ENCODE assay signal across 19 mouse cellular contexts in genomic region chr12:114495741-114496140, GRCm38 (mm10).
A peak's percentile ranks its signal among the peaks of the same experiment; 100 is the strongest.
DNase-seq lines count a peak whose midpoint lies in the region; ATAC-seq and TF ChIP-seq lines count a peak whose summit lies in the region.
"Had no signal": no experiment of that assay in that cellular context is flagged by ENCODE, and none has a peak within 500 bp of the region (broad histone marks: within the 10 kb centered on the region; RNA-seq: fewer than 3 reads in every experiment).

No protein-coding gene starts in this region.

- in situ Hi-C loops in ES-E14 (cut with MboI; ENCODE audit: low sequenced_read_pairs in 2 of 2, unreplicated experiment in 2 of 2), result no loop called here

- H3K9ac ChIP-seq in liver, postnatal 0 days (replicated peaks), result no peak overlapping the region
- no peak overlapping the region for H3K9ac ChIP-seq in liver, embryonic 11.5 days (ENCODE audit: low read depth, low read length)
- H3K9ac ChIP-seq in ES-E14 (ENCODE audit: insufficient read depth, low read depth, low read length, poor library complexity, severe bottlenecking), result no peak overlapping the region
- no peak overlapping the region for H3K9ac ChIP-seq in hindbrain, embryonic 16.5 days (ENCODE audit: low read depth, low read length)
- H3K9ac ChIP-seq: forebrain, embryonic 15.5 days; intestine, embryonic 15.5 days; liver, embryonic 13.5 days had no signal

- no peaks in the 10 kb centered on the region for H3K9me3 ChIP-seq in liver, postnatal 0 days (ENCODE audit: low read length)
- no peaks in the 10 kb centered on the region for H3K9me3 ChIP-seq in liver, embryonic 11.5 days (ENCODE audit: control insufficient read depth, low read length)
- H3K9me3 ChIP-seq in ES-E14 (ENCODE audit: control insufficient read depth, insufficient read depth, low read depth, low read length), result no peaks in the 10 kb centered on the region
- peaks cover 7% of the 10 kb centered on the region; the same call in 1 of the 2 replicates for H3K9me3 ChIP-seq in hindbrain, embryonic 16.5 days (ENCODE audit: control insufficient read depth, low read length)
- H3K9me3 ChIP-seq: intestine, embryonic 15.5 days; liver, embryonic 13.5 days; megakaryocyte, embryonic 14.5 days had no signal

- H3K4me2 ChIP-seq in liver, postnatal 0 days (ENCODE audit: low read depth, low read length), result no peak overlapping the region
- H3K4me2 ChIP-seq in liver, embryonic 11.5 days, result no peak overlapping the region
- H3K4me2 ChIP-seq in hindbrain, embryonic 16.5 days (ENCODE audit: low read length), result no peak overlapping the region
- H3K4me2 ChIP-seq: forebrain, embryonic 15.5 days; intestine, embryonic 15.5 days; liver, embryonic 13.5 days had no signal

- DNase-seq in liver, postnatal 0 days, result peak; percentile 14
- DNase-seq in liver, embryonic 11.5 days (ENCODE audit: low spot score), result no peak
- peak; percentile 37 for DNase-seq in ES-E14 (ENCODE audit: low read depth, low spot score)
- DNase-seq in naive thymus-derived CD4-positive, alpha-beta T cell, adult 2 months (ENCODE audit: low read depth), result peak; percentile 36
- peak; percentile 47 to 59 for DNase-seq in thymus, postnatal 36 days
- no peak for DNase-seq in gastrocnemius, postnatal 10 days
- no peak for DNase-seq in cerebellum, adult 18-20 months
- DNase-seq: cerebellum, adult 2 months; liver, embryonic 13.5 days; right cerebral cortex, adult 18-20 months had no signal

- no peak for TF ChIP-seq EP300 in liver, postnatal 0 days (IDR thresholded peaks at IDR 0.05; ENCODE audit: low read depth)

- TF ChIP-seq CTCF in liver, postnatal 0 days (IDR thresholded peaks at IDR 0.05; ENCODE audit: low read depth), result 0 out of 2 replicates have a peak, but pooled peaks have one; percentile 21

- no peak overlapping the region for H3K27ac ChIP-seq in liver, postnatal 0 days (ENCODE audit: low read depth)
- H3K27ac ChIP-seq in liver, embryonic 11.5 days (ENCODE audit: low read depth, low read length), result no peak overlapping the region
- no peak overlapping the region for H3K27ac ChIP-seq in ES-E14 (ENCODE audit: insufficient read depth, low read depth, low read length, poor library complexity, severe bottlenecking)
- no peak overlapping the region for H3K27ac ChIP-seq in hindbrain, embryonic 16.5 days (ENCODE audit: low read depth, low read length)
- H3K27ac ChIP-seq: forebrain, embryonic 15.5 days; hindbrain, embryonic 10.5 days; intestine, embryonic 15.5 days; liver, embryonic 13.5 days; stomach, postnatal 0 days had no signal

- H3K36me3 ChIP-seq in liver, postnatal 0 days (replicated peaks; ENCODE audit: insufficient read depth, low read length), result no peaks in the 10 kb centered on the region
- no peaks in the 10 kb centered on the region for H3K36me3 ChIP-seq in liver, embryonic 11.5 days (ENCODE audit: control insufficient read depth, insufficient read depth, low read length)
- no peaks in the 10 kb centered on the region for H3K36me3 ChIP-seq in ES-E14 (ENCODE audit: control insufficient read depth, insufficient read depth, low read length, poor library complexity, severe bottlenecking)
- no peaks in the 10 kb centered on the region for H3K36me3 ChIP-seq in hindbrain, embryonic 16.5 days (ENCODE audit: control insufficient read depth, insufficient read depth, low read length)
- H3K36me3 ChIP-seq: forebrain, embryonic 15.5 days; hindbrain, embryonic 10.5 days; intestine, embryonic 15.5 days; liver, embryonic 13.5 days had no signal

- H3K27me3 ChIP-seq in liver, postnatal 0 days (ENCODE audit: insufficient read depth, low read length), result no peaks in the 10 kb centered on the region
- no peaks in the 10 kb centered on the region for H3K27me3 ChIP-seq in liver, embryonic 11.5 days (replicated peaks; ENCODE audit: control insufficient read depth, insufficient read depth, low read length)
- no peaks in the 10 kb centered on the region for H3K27me3 ChIP-seq in hindbrain, embryonic 16.5 days (replicated peaks; ENCODE audit: control insufficient read depth, insufficient read depth, low read length)
- H3K27me3 ChIP-seq: CH12.LX; forebrain, embryonic 15.5 days; intestine, embryonic 15.5 days; liver, embryonic 13.5 days; megakaryocyte, embryonic 14.5 days; Patski had no signal

- 31% methylated on average over 2 of the region's 2 CpGs for WGBS in liver, postnatal 0 days (ENCODE audit: insufficient replicate concordance)
- WGBS in liver, embryonic 11.5 days, result 40% methylated on average over 2 of the region's 2 CpGs
- WGBS in hindbrain, embryonic 16.5 days, result 41% methylated on average over 2 of the region's 2 CpGs

- no peak overlapping the region for H3K4me3 ChIP-seq in liver, postnatal 0 days (ENCODE audit: low read depth, low read length)
- H3K4me3 ChIP-seq in liver, embryonic 11.5 days (ENCODE audit: low read depth, low read length), result no peak overlapping the region
- no peak overlapping the region for H3K4me3 ChIP-seq in ES-E14 (ENCODE audit: insufficient read depth in 1 of 2, low read depth in 1 of 2, low read length in 2 of 2, poor library complexity in 1 of 2, severe bottlenecking in 1 of 2)
- no peak overlapping the region for H3K4me3 ChIP-seq in hindbrain, embryonic 16.5 days (ENCODE audit: low read length)
- H3K4me3 ChIP-seq: erythroblast, embryonic 14.5 days; forebrain, embryonic 15.5 days; hindbrain, embryonic 10.5 days; intestine, embryonic 15.5 days; liver, embryonic 13.5 days; megakaryocyte, embryonic 14.5 days had no signal

- H3K4me1 ChIP-seq in liver, postnatal 0 days (ENCODE audit: insufficient read depth), result no peaks in the 10 kb centered on the region
- H3K4me1 ChIP-seq in liver, embryonic 11.5 days (replicated peaks; ENCODE audit: control insufficient read depth, insufficient read depth, low read length), result no peaks in the 10 kb centered on the region
- H3K4me1 ChIP-seq in ES-E14 (ENCODE audit: control insufficient read depth in 2 of 2, insufficient read depth in 2 of 2, low read length in 2 of 2, poor library complexity in 1 of 2), result no peaks in the 10 kb centered on the region
- H3K4me1 ChIP-seq in hindbrain, embryonic 16.5 days (ENCODE audit: control insufficient read depth, insufficient read depth, low read depth, low read length), result no peaks in the 10 kb centered on the region
- H3K4me1 ChIP-seq: forebrain, embryonic 15.5 days; hindbrain, embryonic 10.5 days; intestine, embryonic 15.5 days; liver, embryonic 13.5 days; megakaryocyte, embryonic 14.5 days had no signal

- ATAC-seq in liver, postnatal 0 days, result no peak
- ATAC-seq in liver, embryonic 11.5 days (replicated peaks; ENCODE audit: low FRiP score), result no peak
- no peak for ATAC-seq in hindbrain, embryonic 16.5 days
- ATAC-seq: forebrain, embryonic 15.5 days; intestine, embryonic 15.5 days; Patski had no signal

TF ChIP-seq in ES-E14, 5 proteins besides CTCF, POLR2A, EP300 and RAD21:
- TF ChIP-seq HCFC1 (IDR thresholded peaks at IDR 0.05; ENCODE audit: borderline replicate concordance, insufficient read depth, low read length) (no peak), ZC3H11A (IDR thresholded peaks at IDR 0.05; ENCODE audit: borderline replicate concordance, low read depth, low read length) (no peak), ZNF384 (IDR thresholded peaks at IDR 0.05; ENCODE audit: low read depth, low read length) (no peak), CHD2 (IDR thresholded peaks at IDR 0.05; ENCODE audit: low read depth, low read length) (no peak), MAFK (IDR thresholded peaks at IDR 0.05; ENCODE audit: insufficient read depth, low read depth, low read length) (no peak)

Comparison
In these comparisons a context has a peak if more than half of its experiments do, and no peak if none do; other contexts are left out.
1. DNase-seq: peak in liver, postnatal 0 days (single experiment), ES-E14 (single experiment), naive thymus-derived CD4-positive, alpha-beta T cell, adult 2 months (single experiment) and thymus, postnatal 36 days (2 of 2); none in liver, embryonic 11.5 days (single experiment), gastrocnemius, postnatal 10 days (single experiment) and cerebellum, adult 18-20 months (0 of 2).